ENCODE assay signal across 8 mouse cellular contexts in genomic region chr9:119067601-119068000, GRCm38 (mm10). TPM values are rescaled to one million over a fixed set of nuclear protein-coding genes. Genes with fewer than 3 reads are reported as not detected.
A peak's percentile ranks its signal among the peaks of the same experiment; 100 is the strongest.
DNase-seq lines count a peak whose midpoint lies in the region; ATAC-seq lines count a peak whose summit lies in the region.

No protein-coding gene starts in this region.

- WGBS in embryonic facial prominence, embryonic 11.5 days = 9% methylated on average over 6 of the region's 6 CpGs
- WGBS in lung, embryonic 16.5 days = 4% methylated on average over 6 of the region's 6 CpGs

- peak; percentile 10 to 59 for DNase-seq in CD8-positive naive resting alpha-beta T cell, adult 2 months (ENCODE audit: low read depth in 2 of 2, low spot score in 2 of 2)
- peak; percentile 55 to 56 for DNase-seq in adrenal gland, postnatal 4 days (ENCODE audit: low spot score in 2 of 2)
- peak; percentile 89 for DNase-seq in embryonic facial prominence, embryonic 11.5 days (ENCODE audit: low spot score)
- peak; percentile 82 to 89 for DNase-seq in heart, postnatal 10 days
- DNase-seq in layer of hippocampus, adult 18-20 months (ENCODE audit: low spot score in 2 of 2) = peak; percentile 66 to 87
- peak; percentile 77 for DNase-seq in ovary, postnatal 36 days (ENCODE audit: low spot score)
- DNase-seq in thymus, postnatal 36 days = peak; percentile 70 to 72

- no peaks in the 10 kb centered on the region for H3K27me3 ChIP-seq in embryonic facial prominence, embryonic 11.5 days (ENCODE audit: control insufficient read depth, insufficient read depth, low read length)
- no peaks in the 10 kb centered on the region for H3K27me3 ChIP-seq in lung, embryonic 16.5 days (ENCODE audit: control insufficient read depth, insufficient read depth, low read depth, low read length)

- no peak overlapping the region for H3K27ac ChIP-seq in embryonic facial prominence, embryonic 11.5 days (replicated peaks; ENCODE audit: low read depth, low read length)
- no peak overlapping the region for H3K27ac ChIP-seq in lung, embryonic 16.5 days (ENCODE audit: low read length)

- H3K4me2 ChIP-seq in embryonic facial prominence, embryonic 11.5 days (ENCODE audit: low read depth, low read length) = no peak overlapping the region
- H3K4me2 ChIP-seq in lung, embryonic 16.5 days (ENCODE audit: low read depth, low read length) = no peak overlapping the region

- H3K9me3 ChIP-seq in embryonic facial prominence, embryonic 11.5 days (replicated peaks; ENCODE audit: control insufficient read depth, low read length) = no peaks in the 10 kb centered on the region
- no peaks in the 10 kb centered on the region for H3K9me3 ChIP-seq in lung, embryonic 16.5 days (ENCODE audit: control insufficient read depth, low read length)

- no peak overlapping the region for H3K4me3 ChIP-seq in embryonic facial prominence, embryonic 11.5 days (ENCODE audit: low read depth, low read length)
- H3K4me3 ChIP-seq in lung, embryonic 16.5 days (ENCODE audit: low read length) = no peak overlapping the region

- no peak overlapping the region for H3K9ac ChIP-seq in embryonic facial prominence, embryonic 11.5 days (replicated peaks; ENCODE audit: low read length)
- no peak overlapping the region for H3K9ac ChIP-seq in lung, embryonic 16.5 days (ENCODE audit: low read length)

- intact Hi-C loops in heart, postnatal 10 days (cut with DNase I) = loop anchor here (1.0 to 5.0 kb wide), 3 partner anchors 31 to 480 kb away; no protein-coding TSS in a partner anchor

- H3K36me3 ChIP-seq in embryonic facial prominence, embryonic 11.5 days (replicated peaks; ENCODE audit: control insufficient read depth, insufficient read depth, low read depth, low read length) = no peaks in the 10 kb centered on the region; the same call in 1 of the 2 replicates
- H3K36me3 ChIP-seq in lung, embryonic 16.5 days (ENCODE audit: control insufficient read depth, insufficient read depth, low read length) = 0 out of 2 replicates have a peak, but pooled peaks cover 2% of the 10 kb centered on the region

- no peak for ATAC-seq in embryonic facial prominence, embryonic 11.5 days (replicated peaks; ENCODE audit: insufficient number of reproducible peaks, low FRiP score, low TSS enrichment, low read depth)
- peak; percentile 53 for ATAC-seq in lung, embryonic 16.5 days (ENCODE audit: low read depth)

- no peaks in the 10 kb centered on the region; the same call in 1 of the 2 replicates for H3K4me1 ChIP-seq in embryonic facial prominence, embryonic 11.5 days (ENCODE audit: control insufficient read depth, insufficient read depth, low read length)
- H3K4me1 ChIP-seq in lung, embryonic 16.5 days (replicated peaks; ENCODE audit: control insufficient read depth, insufficient read depth, low read length) = peaks cover 10% of the 10 kb centered on the region

RNA-seq across cellular contexts. Expression of gene Vill, which starts 15.0 kb away (rescaled TPM):
- 10 to 100 TPM in 1 of 2 experiments, 1 to 10 TPM in 1; 3.2 to 10.1 TPM for total RNA-seq in adrenal gland, postnatal 4 days (2021)
- polyA plus RNA-seq in embryonic facial prominence, embryonic 11.5 days (2014; fragmentation: Nextera tagmentation; extraction: Ambion mirVana) = 15.5 and 19.2 TPM in 2 replicates
- total RNA-seq in heart, postnatal 10 days (2021) = 1 to 10 TPM; 1.5 to 3.7 TPM
- 1 to 10 TPM in 1 of 2 experiments, under 1 TPM in 1; 0.71 to 1.3 TPM for total RNA-seq in layer of hippocampus, adult 18-20 months (2021)
- 34.9 and 38.2 TPM in 2 replicates for polyA plus RNA-seq in lung, embryonic 16.5 days (2015; fragmentation: Nextera tagmentation; extraction: Ambion mirVana)

RNA-seq across cellular contexts. Expression of gene Plcd1, which starts 25.7 kb away (rescaled TPM):
- total RNA-seq in adrenal gland, postnatal 4 days (2021) = 10 to 100 TPM in 1 of 2 experiments, 1 to 10 TPM in 1; 9.7 to 12.7 TPM
- polyA plus RNA-seq in embryonic facial prominence, embryonic 11.5 days (2014; fragmentation: Nextera tagmentation; extraction: Ambion mirVana) = 20.1 and 21.5 TPM in 2 replicates
- 10 to 100 TPM; 16.5 to 18.7 TPM for total RNA-seq in heart, postnatal 10 days (2021)
- 1 to 10 TPM; 8.4 to 9.1 TPM for total RNA-seq in layer of hippocampus, adult 18-20 months (2021)
- 17.2 and 18.6 TPM in 2 replicates for polyA plus RNA-seq in lung, embryonic 16.5 days (2015; fragmentation: Nextera tagmentation; extraction: Ambion mirVana)

RNA-seq across cellular contexts. Expression of gene Dlec1, which starts 34.7 kb away (rescaled TPM):
- 1 to 10 TPM; 1.1 to 2.7 TPM for total RNA-seq in adrenal gland, postnatal 4 days (2021)
- 0.69 and 1.5 TPM in 2 replicates for polyA plus RNA-seq in embryonic facial prominence, embryonic 11.5 days (2014; fragmentation: Nextera tagmentation; extraction: Ambion mirVana)
- under 1 TPM in 1 of 2 experiments, not detected in 1; 0.07 TPM for total RNA-seq in heart, postnatal 10 days (2021)
- 1 to 10 TPM; 2.8 to 3.3 TPM for total RNA-seq in layer of hippocampus, adult 18-20 months (2021)
- 2.1 and 2.4 TPM in 2 replicates for polyA plus RNA-seq in lung, embryonic 16.5 days (2015; fragmentation: Nextera tagmentation; extraction: Ambion mirVana)

Comparison
In these comparisons a context has a peak if more than half of its experiments do, and no peak if none do; other contexts are left out.
1. DNase-seq: peak in every context shown above with its lines; median percentile 89 in embryonic facial prominence, embryonic 11.5 days; 86 in heart, postnatal 10 days; 77 in ovary, postnatal 36 days; 76 in layer of hippocampus, adult 18-20 months; 71 in thymus, postnatal 36 days; 56 in adrenal gland, postnatal 4 days; 34 in CD8-positive naive resting alpha-beta T cell, adult 2 months.